In genomic region chr1:157090835-157091234, GRCm38 (mm10) we compare ENCODE assay signal across 36 mouse cellular contexts. TPM values are rescaled to one million over a fixed set of nuclear protein-coding genes. Genes with fewer than 3 reads are reported as not detected.
"Had no signal": no experiment of that assay in that cellular context is flagged by ENCODE, and none has a peak within 500 bp of the region (broad histone marks: within the 10 kb centered on the region; RNA-seq: fewer than 3 reads in every experiment).

No protein-coding gene starts in this region.

- H3K4me2 ChIP-seq: heart, embryonic 12.5 days; hindbrain, embryonic 12.5 days; hindbrain, embryonic 14.5 days; intestine, embryonic 15.5 days; limb, embryonic 12.5 days had no signal

- H3K9ac ChIP-seq: heart, embryonic 12.5 days; hindbrain, embryonic 12.5 days; hindbrain, embryonic 14.5 days; intestine, embryonic 15.5 days; limb, embryonic 12.5 days had no signal

- H3K9me3 ChIP-seq: heart, embryonic 10.5 days; heart, embryonic 12.5 days; hindbrain, embryonic 10.5 days; intestine, embryonic 15.5 days; limb, embryonic 10.5 days; limb, embryonic 12.5 days had no signal

- H3K27ac ChIP-seq: gastrocnemius, adult 2 months; heart, embryonic 10.5 days; hindbrain, embryonic 10.5 days; hindbrain, embryonic 12.5 days; hindbrain, embryonic 14.5 days; intestine, embryonic 15.5 days; layer of hippocampus, adult 2 months; left cerebral cortex, adult 2 months; limb, embryonic 10.5 days; limb, embryonic 12.5 days had no signal

- ATAC-seq: hindbrain, embryonic 16.5 days; inflammation-experienced regulatory T-cells, adult 6 months; intestine, embryonic 15.5 days; intestine, postnatal 0 days had no signal

- DNase-seq: gastrocnemius, adult 2 months; gastrocnemius, postnatal 10 days; gastrocnemius, postnatal 25 days; heart, adult 18-20 months; heart, postnatal 10 days; heart, postnatal 4 days; kidney, adult 18-20 months; kidney, adult 8-10 months; kidney, postnatal 10 days; kidney, postnatal 25 days; kidney, postnatal 4 days; liver had no signal

- H3K4me3 ChIP-seq: gastrocnemius, adult 2 months; heart, embryonic 10.5 days; heart, embryonic 12.5 days; hindbrain, embryonic 10.5 days; hindbrain, embryonic 12.5 days; intestine, embryonic 15.5 days; layer of hippocampus, adult 2 months; left cerebral cortex, adult 2 months; limb, embryonic 10.5 days; limb, embryonic 12.5 days had no signal

- H3K27me3 ChIP-seq: heart, embryonic 12.5 days; hindbrain, embryonic 12.5 days; intestine, embryonic 15.5 days; limb, embryonic 12.5 days had no signal

- H3K36me3 ChIP-seq: heart, embryonic 10.5 days; heart, embryonic 12.5 days; hindbrain, embryonic 10.5 days; hindbrain, embryonic 12.5 days; intestine, embryonic 15.5 days; limb, embryonic 10.5 days; limb, embryonic 12.5 days had no signal

RNA-seq across cellular contexts. Expression of gene Tex35, which starts 17.6 kb away (rescaled TPM):
- total RNA-seq: gastrocnemius, adult 2 months; gastrocnemius, postnatal 10 days; gastrocnemius, postnatal 25 days; granulocyte monocyte progenitor cell, adult 5-6 weeks; heart, adult 18-20 months; heart, adult 8-10 months; heart, postnatal 10 days; heart, postnatal 25 days; layer of hippocampus, adult 2 months; layer of hippocampus, postnatal 10 days; layer of hippocampus, postnatal 25 days; left cerebral cortex, adult 2 months; left cerebral cortex, postnatal 14 days; left cerebral cortex, postnatal 36 days had no signal
- polyA plus RNA-seq: heart, embryonic 10.5 days; heart, embryonic 12.5 days; heart, embryonic 14.5 days; heart, embryonic 16.5 days; hindbrain, embryonic 10.5 days; hindbrain, embryonic 12.5 days; hindbrain, embryonic 14.5 days; hindbrain, embryonic 16.5 days; intestine, embryonic 15.5 days; intestine, postnatal 0 days; kidney, embryonic 14.5 days; limb, embryonic 10.5 days; limb, embryonic 12.5 days; limb, embryonic 14.5 days had no signal
